Mouse (Mus musculus): ENCODE results near the gene Spock2.
"Not testable (repeated sequence)": the region's sequence is repeated elsewhere in the genome, so short reads cannot be mapped to it uniquely, and the experiment has no call there.

Spock2 gene

DNA sequence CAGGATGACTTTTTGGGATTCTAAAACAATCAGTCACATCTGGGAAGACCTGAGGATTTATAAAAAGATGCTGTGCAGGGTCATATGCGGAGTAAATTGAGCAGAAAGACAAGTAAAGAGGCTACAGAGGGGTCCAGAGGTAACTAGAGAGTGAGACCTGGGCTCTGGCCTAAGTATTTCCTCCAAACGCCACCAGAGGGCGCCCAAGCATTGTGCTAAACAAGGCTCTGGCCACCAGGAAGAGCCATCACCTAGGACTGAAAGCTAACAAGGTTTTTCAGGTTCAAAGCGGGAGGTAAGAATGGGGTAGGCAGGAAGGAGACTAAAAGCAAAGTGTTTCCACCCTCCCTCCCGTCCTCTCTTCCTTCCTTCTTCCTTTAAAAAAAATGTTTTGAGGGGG lies 42.1 kb downstream of the Spock2 start:
- DNase-seq (ENCODE audit: low spot score), result peak; percentile 48

DNA sequence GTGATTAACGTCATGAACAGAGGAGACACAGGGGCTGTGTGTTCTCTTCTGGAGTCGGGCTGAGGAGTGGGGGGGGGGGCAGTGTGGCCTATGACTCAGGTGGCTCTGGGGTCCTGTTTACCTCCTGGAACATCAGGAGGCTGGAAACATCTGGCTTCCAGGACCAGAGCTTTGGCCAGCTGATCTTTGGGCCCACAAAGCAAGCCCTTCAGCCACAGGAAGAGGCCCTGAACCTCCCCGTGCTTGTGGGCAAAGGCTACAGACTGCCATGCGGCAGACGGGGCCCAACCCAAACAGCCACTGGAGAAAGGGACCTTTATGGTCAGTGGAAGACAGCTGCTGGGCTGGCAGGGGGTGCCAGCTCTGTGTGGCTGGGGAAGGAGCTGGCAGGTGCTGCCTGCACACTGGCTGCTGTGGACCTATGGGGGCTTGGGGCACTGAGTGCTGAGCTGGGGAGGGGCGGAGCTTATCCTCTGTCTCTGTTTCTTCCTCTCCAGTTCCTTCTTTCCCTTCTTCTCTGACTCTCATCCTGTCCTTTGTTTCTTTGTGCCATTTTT lies 45.2 kb downstream of the Spock2 start:
- DNase-seq (ENCODE audit: low spot score), result no peak

DNA sequence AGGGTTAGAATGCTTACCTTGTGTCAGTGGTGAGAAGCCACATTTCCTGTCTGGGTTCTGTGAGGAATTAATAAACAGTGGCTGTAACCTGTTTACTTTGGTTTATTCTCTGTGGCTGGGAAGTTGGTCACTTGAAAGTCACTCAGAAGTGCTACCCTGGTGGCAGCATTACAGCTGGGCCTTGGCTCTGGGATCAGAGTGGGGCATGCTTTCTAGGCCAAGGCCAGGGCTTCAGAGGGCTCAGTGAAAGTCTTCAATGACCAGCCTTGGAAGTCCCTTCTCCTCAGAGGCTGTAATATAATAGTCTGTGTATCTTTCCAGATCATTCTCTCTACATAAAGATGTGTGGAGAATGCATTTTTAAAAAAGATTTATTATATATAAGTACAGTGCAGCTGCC lies 50.0 kb downstream of the Spock2 start:
- DNase-seq (ENCODE audit: low spot score), result no peak

DNA sequence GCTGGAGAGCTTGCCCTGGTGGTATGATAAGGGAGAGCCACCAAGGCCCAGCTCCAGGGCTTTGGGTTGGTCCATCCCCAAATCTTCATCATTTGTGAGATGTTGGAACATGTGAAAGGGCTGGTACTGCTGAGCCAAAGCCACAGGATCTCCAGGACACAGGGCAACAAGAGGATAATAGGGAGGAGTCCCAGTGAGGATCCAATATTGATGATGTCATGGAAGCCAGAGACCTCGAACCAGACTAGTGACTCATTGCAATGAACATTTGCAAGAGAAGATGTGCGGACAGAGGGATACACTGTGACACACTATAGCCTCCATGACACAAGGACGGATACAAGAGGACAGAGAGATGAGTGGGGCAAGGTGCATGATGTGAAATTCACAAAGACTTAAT lies 52.1 kb downstream of the Spock2 start:
- no peak for DNase-seq (ENCODE audit: low spot score)

DNA sequence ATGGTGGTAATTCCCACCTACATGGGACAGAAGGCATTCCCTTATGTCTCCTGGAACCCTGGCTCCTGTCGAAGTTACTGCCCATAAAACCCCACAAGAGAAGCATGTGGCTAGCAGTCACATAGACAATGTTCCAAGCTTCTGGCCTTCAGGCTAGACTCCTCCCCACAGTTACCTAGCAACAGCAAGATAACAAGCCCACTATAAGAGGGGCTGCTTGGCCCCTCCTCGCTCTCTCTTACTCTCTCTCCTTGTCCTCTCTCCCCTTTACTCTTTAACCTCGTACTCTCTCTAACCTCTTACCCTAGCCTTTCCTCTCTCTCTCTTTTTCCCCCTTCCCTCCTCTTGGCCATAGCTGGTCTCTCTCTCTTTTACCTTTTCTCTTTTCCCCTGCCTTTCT lies 55.4 kb downstream of the Spock2 start:
- DNase-seq (ENCODE audit: low spot score), result not testable (repeated sequence)

DNA sequence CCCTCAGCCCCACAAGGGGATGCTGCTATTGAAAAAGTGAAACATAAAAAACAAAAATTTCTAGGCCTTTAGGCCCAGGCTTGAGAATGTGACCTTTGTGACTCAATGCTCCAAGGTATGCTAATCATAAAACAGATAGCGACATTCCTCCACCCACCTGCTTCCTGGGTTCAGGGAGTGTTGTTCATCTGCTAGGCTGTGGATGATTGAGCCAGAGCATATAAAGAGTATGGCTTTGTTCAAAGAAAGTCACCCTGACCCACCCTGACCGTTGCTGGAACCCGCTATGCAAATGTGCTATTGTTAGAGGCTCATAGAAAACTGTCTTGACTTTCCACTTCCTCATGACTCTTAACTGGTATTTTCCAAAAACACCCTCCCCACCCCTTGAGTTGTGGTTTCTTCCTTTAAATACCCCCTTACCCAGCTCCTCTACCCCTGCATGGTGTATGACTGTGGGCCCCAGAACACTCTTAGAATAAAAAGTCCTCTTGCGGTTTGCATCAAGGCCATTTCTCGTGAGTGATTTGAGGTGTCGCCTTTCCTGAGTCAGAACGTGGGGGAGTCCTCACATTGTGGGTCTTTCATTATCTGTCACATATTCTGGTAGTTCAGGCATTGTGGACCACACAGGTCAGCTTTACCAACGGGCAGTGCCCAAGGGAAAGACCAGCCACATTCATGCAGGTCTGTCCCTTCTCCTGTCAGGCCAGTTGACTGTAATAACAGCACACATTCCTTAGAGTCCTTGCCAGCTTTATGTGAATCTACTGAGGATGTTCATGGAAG lies 56.4 kb downstream of the Spock2 start:
- DNase-seq (ENCODE audit: low spot score), result not testable (repeated sequence)

DNA sequence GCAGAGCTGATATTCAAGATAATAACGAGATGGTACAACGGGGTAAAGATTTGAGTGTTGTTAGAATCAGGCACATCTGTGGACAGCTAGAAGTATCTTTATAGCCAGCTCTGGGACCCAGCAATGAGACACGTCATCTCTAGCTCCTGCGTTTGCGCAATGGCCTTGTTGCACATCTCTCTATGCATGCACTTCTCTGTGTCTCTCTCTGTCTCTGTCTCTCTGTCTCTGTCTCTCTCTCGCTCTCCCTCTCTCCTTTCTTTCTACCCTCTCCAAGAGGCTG lies 56.9 kb downstream of the Spock2 start:
- peak; percentile 7 for DNase-seq (ENCODE audit: low spot score)

DNA sequence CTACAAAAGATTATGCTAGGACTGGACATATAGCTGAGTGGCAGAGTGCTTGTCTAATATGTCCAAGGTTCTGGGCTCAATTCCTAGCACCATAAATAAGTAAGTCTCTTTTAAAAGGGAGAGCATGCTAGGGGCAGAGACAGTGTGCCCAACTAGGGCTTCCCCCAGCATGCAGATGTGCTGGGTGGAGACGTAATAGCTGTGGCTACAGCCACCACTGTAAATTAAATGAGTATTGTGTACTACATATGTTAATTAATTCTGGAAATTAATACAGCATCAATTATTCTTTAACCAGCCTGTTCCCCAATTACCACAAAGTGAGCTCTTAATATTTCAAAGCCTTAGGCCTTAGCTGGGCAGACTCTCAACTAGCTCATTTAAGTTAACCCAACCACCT lies 58.9 kb downstream of the Spock2 start:
- DNase-seq (ENCODE audit: low spot score), result no peak

DNA sequence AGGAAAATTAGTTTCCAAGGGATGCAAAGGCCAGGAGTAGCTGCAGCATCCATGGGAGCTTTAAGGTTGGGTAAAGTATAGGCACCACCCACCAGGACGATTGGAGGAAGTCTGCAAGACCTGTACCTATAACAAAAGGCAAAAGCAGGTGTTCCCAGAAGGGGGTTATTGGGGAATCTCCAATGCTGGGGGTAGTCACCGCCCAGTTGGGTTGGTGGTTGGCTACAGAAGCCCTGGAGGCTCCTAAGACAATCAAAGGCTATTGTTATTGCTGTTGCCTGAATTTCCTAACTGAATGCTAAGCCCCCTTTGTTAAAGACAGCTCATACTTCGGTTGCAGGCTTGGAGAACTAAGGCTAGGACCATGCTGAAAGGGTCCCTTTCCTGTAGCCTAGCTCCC lies 60.0 kb downstream of the Spock2 start:
- DNase-seq (ENCODE audit: low spot score), result no peak

DNA sequence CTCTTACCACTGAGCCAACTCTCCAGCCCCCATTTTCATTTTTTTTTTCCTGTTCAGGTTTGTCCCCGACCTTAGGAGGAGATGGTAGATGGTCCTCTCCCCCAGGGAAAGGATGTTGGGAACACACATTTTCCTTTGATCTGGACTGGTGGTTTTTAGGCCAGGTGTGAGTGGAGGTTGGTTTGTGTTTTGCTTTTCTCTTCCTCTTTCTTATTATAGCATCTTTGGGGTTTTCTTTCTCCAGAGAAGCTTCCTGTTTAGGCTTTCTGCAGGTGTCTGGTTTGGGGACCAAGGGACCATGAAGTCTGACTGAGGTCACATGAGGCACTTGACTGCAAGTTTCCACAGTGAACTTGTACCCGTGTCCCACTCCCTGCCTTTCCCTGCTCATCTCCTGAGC lies 62.3 kb downstream of the Spock2 start:
- no peak for DNase-seq (ENCODE audit: low spot score)

DNA sequence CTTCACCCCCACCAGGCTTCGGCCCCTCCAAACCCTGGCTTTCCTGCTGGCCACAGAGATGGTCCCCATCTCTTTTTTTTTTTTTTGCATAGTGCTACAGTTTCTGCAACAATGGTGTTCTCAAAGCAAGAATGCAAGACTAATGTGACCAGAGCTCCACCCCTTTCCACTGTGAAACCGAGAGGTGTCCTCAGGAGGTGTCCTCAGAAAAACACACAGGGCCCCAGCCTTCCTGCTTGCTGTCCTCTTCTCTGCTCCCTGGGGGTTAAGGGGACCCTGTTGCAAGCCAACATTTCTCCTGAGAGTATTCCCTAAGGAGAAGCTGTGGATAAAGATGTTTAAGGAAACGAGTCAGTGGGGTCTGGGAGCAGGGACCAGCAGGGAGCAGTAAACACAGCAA lies 62.9 kb downstream of the Spock2 start:
- DNase-seq (ENCODE audit: low spot score), result no peak

DNA sequence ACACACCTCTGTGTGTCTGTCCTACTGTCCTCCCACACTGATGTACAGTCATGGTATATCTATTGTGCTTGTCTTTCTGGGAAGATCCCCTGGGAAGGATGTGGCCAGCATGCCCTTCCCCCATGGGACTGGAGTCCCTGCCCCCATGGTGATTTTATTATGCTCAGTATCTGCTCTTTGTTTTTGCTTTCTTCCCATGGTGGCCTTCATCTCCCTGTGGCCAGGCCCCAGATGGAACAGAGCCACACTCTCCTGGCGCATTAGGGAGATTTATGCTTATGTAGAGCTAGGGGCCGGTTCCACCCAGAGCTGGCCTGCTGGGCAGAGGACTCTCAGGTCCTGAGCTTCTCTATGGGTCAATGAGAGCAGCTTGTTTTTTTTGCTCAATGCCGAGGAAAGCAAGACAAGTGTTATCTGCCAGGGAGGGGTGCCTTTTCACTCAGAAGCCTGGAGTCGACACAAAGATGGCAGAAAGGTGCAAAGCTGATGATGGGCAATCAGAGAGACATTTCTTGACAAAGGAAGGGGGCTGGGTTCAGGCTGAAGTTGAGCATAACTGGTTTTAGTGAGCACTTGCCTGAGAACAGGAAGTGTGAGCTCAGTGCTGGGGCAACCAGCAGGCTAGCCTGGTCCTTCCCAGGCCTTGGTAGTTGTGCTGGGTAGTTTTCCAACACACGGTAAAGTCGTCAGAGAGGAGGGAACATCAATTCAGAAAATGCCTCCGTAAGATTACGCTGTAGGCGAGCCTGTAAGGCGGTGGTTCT lies 64.5 kb downstream of the Spock2 start:
- DNase-seq (ENCODE audit: low spot score), result no peak

DNA sequence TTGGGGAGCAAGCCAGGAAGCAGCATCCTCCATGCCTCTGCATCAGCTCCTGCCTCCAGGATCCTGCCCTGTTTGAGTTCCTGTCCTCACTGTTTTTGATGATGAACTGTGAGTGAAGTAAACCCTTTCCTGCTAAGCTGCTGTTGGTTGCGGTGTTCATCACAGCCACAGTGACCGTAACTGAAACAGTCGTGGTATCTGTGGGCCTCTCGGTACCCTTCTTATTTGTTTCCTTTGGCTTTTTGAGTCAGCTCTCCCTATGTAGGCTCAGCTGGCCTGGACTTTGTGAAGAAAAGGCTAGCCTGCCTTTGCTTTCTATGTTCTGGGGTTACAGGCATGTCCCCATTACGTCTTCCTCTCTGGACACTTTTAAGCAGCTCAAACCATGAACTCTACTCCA lies 65.3 kb downstream of the Spock2 start:
- no peak for DNase-seq (ENCODE audit: low spot score)

DNA sequence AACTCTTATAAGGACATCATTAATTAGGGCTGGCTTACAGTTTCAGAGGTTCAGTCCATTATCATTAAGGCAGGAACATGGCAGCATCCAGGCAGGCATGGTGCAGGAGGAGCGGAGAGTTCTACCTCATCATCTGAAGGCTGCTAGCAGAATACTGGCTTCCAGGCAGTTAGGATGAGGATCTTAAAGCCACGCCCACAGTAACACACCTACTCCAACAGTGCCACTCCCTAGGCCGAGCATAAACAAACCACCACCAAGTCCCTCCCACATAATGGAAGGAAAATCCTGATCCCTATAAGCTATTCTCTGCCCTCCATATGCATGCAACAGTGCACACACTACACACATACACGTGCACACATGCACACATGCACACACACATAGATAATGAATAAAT lies 66.3 kb downstream of the Spock2 start:
- DNase-seq (ENCODE audit: low spot score), result no peak

DNA sequence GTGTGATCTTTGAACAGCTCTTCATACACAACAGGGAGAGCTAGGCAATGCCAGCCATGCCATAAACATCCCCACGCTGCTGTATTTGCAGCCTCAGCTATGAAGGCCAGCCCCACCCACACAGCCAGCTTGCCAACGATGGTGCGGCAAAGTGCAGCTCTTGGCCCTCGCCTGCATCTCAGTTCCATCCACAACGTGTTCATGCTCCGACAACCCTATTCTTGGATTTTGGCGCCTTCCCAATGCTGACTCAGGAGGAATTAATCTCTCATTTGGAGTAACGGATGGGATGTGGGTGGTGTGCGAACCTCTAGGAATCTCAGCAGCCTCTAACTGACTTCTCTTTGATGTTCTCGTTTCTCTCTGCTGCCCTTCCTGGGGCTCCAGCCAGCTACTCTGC lies 67.0 kb downstream of the Spock2 start:
- DNase-seq (ENCODE audit: low spot score), result no peak

DNA sequence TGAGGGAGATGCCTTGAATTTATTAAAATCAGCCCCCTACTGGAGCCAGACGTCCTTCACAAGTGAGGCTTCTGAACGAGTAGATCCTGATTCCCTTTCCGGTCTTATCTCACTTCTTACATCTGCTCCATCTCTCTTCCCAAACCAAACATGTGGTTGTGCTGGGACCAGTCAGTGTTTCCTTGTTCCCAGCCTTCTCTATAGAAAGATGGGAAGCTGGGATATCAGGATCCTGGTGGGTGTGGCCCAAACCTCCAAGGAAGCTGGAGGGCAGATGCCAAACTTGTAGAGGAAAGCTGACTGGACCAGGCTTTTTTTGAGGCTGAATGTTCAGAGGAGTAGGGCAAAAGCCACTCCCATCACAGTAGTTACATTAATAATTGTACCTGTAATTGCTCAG lies 68.5 kb downstream of the Spock2 start:
- DNase-seq (ENCODE audit: low spot score), result no peak

DNA sequence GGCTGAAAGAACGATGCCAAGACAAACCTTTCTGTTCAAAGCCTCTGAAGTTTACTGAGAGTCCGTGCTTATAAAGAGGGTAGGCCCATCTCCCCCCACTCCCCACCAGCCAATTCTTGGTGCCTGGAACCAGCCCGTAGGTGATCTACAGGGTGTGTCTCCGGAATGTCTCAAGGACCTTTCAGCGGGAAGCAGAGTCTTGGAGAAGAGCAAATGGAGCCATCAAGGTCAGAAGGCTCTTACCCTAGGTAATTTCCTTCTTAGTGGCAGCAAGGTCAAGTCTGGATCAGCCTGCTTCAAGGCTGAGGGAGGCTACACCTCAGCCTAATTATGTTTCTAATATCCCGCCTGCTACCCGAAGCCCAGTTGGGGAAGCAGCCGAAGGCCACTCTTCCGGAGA lies 69.3 kb downstream of the Spock2 start:
- not testable (repeated sequence) for DNase-seq (ENCODE audit: low spot score)

All from yolk sac, embryonic 10.5 days (tissue).